11 mouse cellular contexts compared by ENCODE assay signal in genomic region chr11:18370861-18371260, GRCm38 (mm10).
DNase-seq lines count a peak whose midpoint lies in the region; ATAC-seq lines count a peak whose summit lies in the region.
"Had no signal": no experiment of that assay in that cellular context is flagged by ENCODE, and none has a peak within 500 bp of the region (broad histone marks: within the 10 kb centered on the region; RNA-seq: fewer than 3 reads in every experiment).

No protein-coding gene starts in this region.

- H3K36me3 ChIP-seq in kidney, embryonic 16.5 days (ENCODE audit: insufficient read depth, low read length) = no peaks in the 10 kb centered on the region
- H3K36me3 ChIP-seq in midbrain, embryonic 14.5 days (ENCODE audit: control insufficient read depth, insufficient read depth, low read length) = no peaks in the 10 kb centered on the region
- H3K36me3 ChIP-seq in midbrain, embryonic 10.5 days = no peaks in the 10 kb centered on the region
- H3K36me3 ChIP-seq: G1E had no signal

- no peak overlapping the region for H3K4me2 ChIP-seq in kidney, embryonic 16.5 days (replicated peaks; ENCODE audit: low read depth, low read length)
- H3K4me2 ChIP-seq in midbrain, embryonic 14.5 days (ENCODE audit: low read length) = no peak overlapping the region

- ATAC-seq in kidney, embryonic 16.5 days (ENCODE audit: low FRiP score, low TSS enrichment) = no peak
- ATAC-seq in midbrain, embryonic 14.5 days (ENCODE audit: low FRiP score, low TSS enrichment) = no peak
- no peak for ATAC-seq in megakaryocyte progenitor cell, adult 5-6 weeks (replicated peaks; ENCODE audit: poor library complexity)

- no peaks in the 10 kb centered on the region for H3K9me3 ChIP-seq in kidney, embryonic 16.5 days (ENCODE audit: low read length)
- H3K9me3 ChIP-seq in midbrain, embryonic 14.5 days (ENCODE audit: control insufficient read depth, low read length) = no peaks in the 10 kb centered on the region
- H3K9me3 ChIP-seq in midbrain, embryonic 10.5 days (replicated peaks) = no peaks in the 10 kb centered on the region
- H3K9me3 ChIP-seq: G1E had no signal

- H3K27ac ChIP-seq in kidney, embryonic 16.5 days (ENCODE audit: low read length) = no peak overlapping the region
- no peak overlapping the region for H3K27ac ChIP-seq in midbrain, embryonic 14.5 days (replicated peaks; ENCODE audit: low read depth, low read length)
- H3K27ac ChIP-seq in midbrain, embryonic 10.5 days (replicated peaks) = no peak overlapping the region
- H3K27ac ChIP-seq: gastrocnemius, adult 2 months had no signal

- H3K27me3 ChIP-seq in kidney, embryonic 16.5 days (ENCODE audit: insufficient read depth, low read length) = no peaks in the 10 kb centered on the region
- no peaks in the 10 kb centered on the region for H3K27me3 ChIP-seq in midbrain, embryonic 14.5 days (ENCODE audit: control insufficient read depth, insufficient read depth, low read length)
- H3K27me3 ChIP-seq in midbrain, embryonic 10.5 days (ENCODE audit: low read depth, poor library complexity, severe bottlenecking) = no peaks in the 10 kb centered on the region

- no peak overlapping the region for H3K9ac ChIP-seq in kidney, embryonic 16.5 days (replicated peaks; ENCODE audit: low read length)
- H3K9ac ChIP-seq in midbrain, embryonic 14.5 days (replicated peaks; ENCODE audit: low read length) = no peak overlapping the region

- DNase-seq in kidney, adult 9 months = peak; percentile 3
- DNase-seq in midbrain, embryonic 14.5 days = peak; percentile 13
- DNase-seq in midbrain, embryonic 10.5 days (ENCODE audit: low spot score) = no peak
- DNase-seq in R1 (ENCODE audit: low read depth, low spot score) = peak; percentile 63
- DNase-seq in retina, embryonic 14.5 days (ENCODE audit: low spot score) = peak; percentile 52
- DNase-seq: gastrocnemius, adult 2 months; layer of hippocampus, adult 9-11 months; thymus, postnatal 36 days had no signal

- 30% methylated on average over 3 of the region's 3 CpGs for WGBS in kidney, embryonic 16.5 days
- WGBS in midbrain, embryonic 14.5 days = 30% methylated on average over 3 of the region's 3 CpGs
- WGBS in midbrain, embryonic 10.5 days = 27% methylated on average over 3 of the region's 3 CpGs

- H3K4me1 ChIP-seq in kidney, embryonic 16.5 days (ENCODE audit: insufficient read depth, low read length) = peaks cover 4% of the 10 kb centered on the region; the same call in 1 of the 2 replicates
- 0 out of 2 replicates have a peak, but pooled peaks cover 3% of the 10 kb centered on the region for H3K4me1 ChIP-seq in midbrain, embryonic 14.5 days (ENCODE audit: control insufficient read depth, insufficient read depth, low read length)
- peaks cover 4% of the 10 kb centered on the region; the same call in 1 of the 2 replicates for H3K4me1 ChIP-seq in midbrain, embryonic 10.5 days

- H3K4me3 ChIP-seq in kidney, embryonic 16.5 days (ENCODE audit: low read length) = no peak overlapping the region
- H3K4me3 ChIP-seq in midbrain, embryonic 14.5 days (replicated peaks; ENCODE audit: low read depth, low read length) = no peak overlapping the region
- no peak overlapping the region for H3K4me3 ChIP-seq in midbrain, embryonic 10.5 days
- H3K4me3 ChIP-seq: gastrocnemius, adult 2 months had no signal
